9 mouse cellular contexts compared by ENCODE assay signal in the genomic region with DNA sequence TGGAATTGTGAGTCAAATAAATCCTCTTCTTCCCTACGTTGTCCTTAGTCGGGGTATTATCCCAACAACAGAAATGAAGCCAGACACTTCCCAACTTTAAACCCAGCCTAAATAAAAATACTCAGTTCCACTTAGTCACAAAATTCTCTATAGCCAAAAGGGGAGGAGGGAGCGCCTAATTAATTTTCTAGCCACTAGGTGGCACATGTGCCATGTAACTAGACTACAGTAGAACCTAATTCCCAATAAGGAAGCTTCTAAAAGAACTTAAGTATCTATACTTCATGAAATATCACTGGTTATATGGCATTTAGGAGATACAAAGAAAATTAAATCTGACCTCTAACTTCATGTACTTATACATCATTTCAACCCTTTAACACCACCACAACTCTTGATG.
A peak's percentile ranks its signal among the peaks of the same experiment; 100 is the strongest.
DNase-seq lines count a peak whose midpoint lies in the region; ATAC-seq and TF ChIP-seq lines count a peak whose summit lies in the region.
"Had no signal": no experiment of that assay in that cellular context is flagged by ENCODE, and none has a peak within 500 bp of the region (broad histone marks: within the 10 kb centered on the region; RNA-seq: fewer than 3 reads in every experiment).

No protein-coding gene starts in this region.

- WGBS in hindbrain, embryonic 11.5 days: 42% methylated on average over 3 of the region's 3 CpGs
- 41% methylated on average over 3 of the region's 3 CpGs for WGBS in hindbrain, embryonic 12.5 days
- WGBS in heart, postnatal 0 days: 20% methylated on average over 3 of the region's 3 CpGs

- TF ChIP-seq CTCF in heart, postnatal 0 days (IDR thresholded peaks at IDR 0.05; ENCODE audit: low read depth): peak; percentile 70

- H3K4me3 ChIP-seq in hindbrain, embryonic 11.5 days (ENCODE audit: low read depth, low read length): no peak overlapping the region
- H3K4me3 ChIP-seq in hindbrain, embryonic 12.5 days: no peak overlapping the region
- no peak overlapping the region for H3K4me3 ChIP-seq in heart, postnatal 0 days (ENCODE audit: low read depth, low read length)
- H3K4me3 ChIP-seq: neural tube, embryonic 12.5 days had no signal

- no peak overlapping the region for H3K27ac ChIP-seq in hindbrain, embryonic 11.5 days (ENCODE audit: low read depth, low read length)
- H3K27ac ChIP-seq in hindbrain, embryonic 12.5 days: no peak overlapping the region
- no peak overlapping the region for H3K27ac ChIP-seq in heart, postnatal 0 days (ENCODE audit: low read depth)
- H3K27ac ChIP-seq: neural tube, embryonic 12.5 days had no signal

- no peak overlapping the region for H3K9ac ChIP-seq in hindbrain, embryonic 11.5 days (ENCODE audit: low read depth, low read length)
- H3K9ac ChIP-seq in hindbrain, embryonic 12.5 days: no peak overlapping the region
- H3K9ac ChIP-seq in heart, postnatal 0 days (replicated peaks; ENCODE audit: low read depth, low read length): no peak overlapping the region
- H3K9ac ChIP-seq: neural tube, embryonic 12.5 days had no signal

- no peaks in the 10 kb centered on the region for H3K9me3 ChIP-seq in hindbrain, embryonic 11.5 days (ENCODE audit: control insufficient read depth, low read length)
- no peaks in the 10 kb centered on the region for H3K9me3 ChIP-seq in hindbrain, embryonic 12.5 days (replicated peaks)
- no peaks in the 10 kb centered on the region for H3K9me3 ChIP-seq in heart, postnatal 0 days (replicated peaks; ENCODE audit: control insufficient read depth, low read length)
- H3K9me3 ChIP-seq: neural tube, embryonic 12.5 days had no signal

- no peaks in the 10 kb centered on the region for H3K4me1 ChIP-seq in hindbrain, embryonic 11.5 days (replicated peaks; ENCODE audit: control insufficient read depth, insufficient read depth, low read length)
- H3K4me1 ChIP-seq in hindbrain, embryonic 12.5 days: no peaks in the 10 kb centered on the region
- 0 out of 2 replicates have a peak, but pooled peaks cover 4% of the 10 kb centered on the region for H3K4me1 ChIP-seq in heart, postnatal 0 days (ENCODE audit: control insufficient read depth, insufficient read depth)
- H3K4me1 ChIP-seq: neural tube, embryonic 12.5 days had no signal

- DNase-seq in hindbrain, embryonic 11.5 days (ENCODE audit: low spot score): peak; percentile 66
- DNase-seq in NIH3T3 (ENCODE audit: low read depth): peak; percentile 81
- peak; percentile 63 to 79 for DNase-seq in cerebellum, postnatal 36 days
- peak; percentile 64 for DNase-seq in heart, postnatal 0 days (ENCODE audit: low spot score)
- DNase-seq in layer of hippocampus, postnatal 14 days (ENCODE audit: low spot score in 2 of 2): peak; percentile 51 to 78
- peak; percentile 43 to 66 for DNase-seq in spleen, postnatal 4 days (ENCODE audit: low spot score in 2 of 2)

- no peaks in the 10 kb centered on the region for H3K36me3 ChIP-seq in hindbrain, embryonic 11.5 days (ENCODE audit: control insufficient read depth, insufficient read depth, low read length)
- no peaks in the 10 kb centered on the region for H3K36me3 ChIP-seq in hindbrain, embryonic 12.5 days
- H3K36me3 ChIP-seq in heart, postnatal 0 days (replicated peaks; ENCODE audit: control insufficient read depth, insufficient read depth, low read length): no peaks in the 10 kb centered on the region
- H3K36me3 ChIP-seq: neural tube, embryonic 12.5 days had no signal

- no peak for ATAC-seq in hindbrain, embryonic 11.5 days (ENCODE audit: low FRiP score)
- ATAC-seq in hindbrain, embryonic 12.5 days (ENCODE audit: low FRiP score): no peak
- no peak for ATAC-seq in heart, postnatal 0 days (ENCODE audit: insufficient read depth, low read depth)
- peak; percentile 91 for ATAC-seq in megakaryocyte-erythroid progenitor cell, adult 5-6 weeks (replicated peaks; ENCODE audit: low FRiP score, low TSS enrichment, poor library complexity, severe bottlenecking)

- TF ChIP-seq EP300 in heart, postnatal 0 days (IDR thresholded peaks at IDR 0.05; ENCODE audit: low read depth): no peak

- no peak overlapping the region for H3K4me2 ChIP-seq in hindbrain, embryonic 11.5 days (replicated peaks; ENCODE audit: low read depth, low read length)
- H3K4me2 ChIP-seq in hindbrain, embryonic 12.5 days (replicated peaks): no peak overlapping the region
- no peak overlapping the region for H3K4me2 ChIP-seq in heart, postnatal 0 days (ENCODE audit: low read depth, low read length)
- H3K4me2 ChIP-seq: neural tube, embryonic 12.5 days had no signal

- no peaks in the 10 kb centered on the region for H3K27me3 ChIP-seq in hindbrain, embryonic 11.5 days (ENCODE audit: control insufficient read depth, insufficient read depth, low read length)
- H3K27me3 ChIP-seq in hindbrain, embryonic 12.5 days: no peaks in the 10 kb centered on the region
- H3K27me3 ChIP-seq in heart, postnatal 0 days (ENCODE audit: control insufficient read depth, insufficient read depth, low read length): no peaks in the 10 kb centered on the region
- H3K27me3 ChIP-seq: neural tube, embryonic 12.5 days had no signal
